Mouse (Mus musculus): ENCODE measurements around the gene Fggy. TPM values are rescaled to one million over a fixed set of nuclear protein-coding genes. Genes with fewer than 3 reads are reported as not detected.

Gene Fggy
- total RNA-seq, 2 experiments from 2014 or later, result 7.9 to 9.9 TPM

DNA sequence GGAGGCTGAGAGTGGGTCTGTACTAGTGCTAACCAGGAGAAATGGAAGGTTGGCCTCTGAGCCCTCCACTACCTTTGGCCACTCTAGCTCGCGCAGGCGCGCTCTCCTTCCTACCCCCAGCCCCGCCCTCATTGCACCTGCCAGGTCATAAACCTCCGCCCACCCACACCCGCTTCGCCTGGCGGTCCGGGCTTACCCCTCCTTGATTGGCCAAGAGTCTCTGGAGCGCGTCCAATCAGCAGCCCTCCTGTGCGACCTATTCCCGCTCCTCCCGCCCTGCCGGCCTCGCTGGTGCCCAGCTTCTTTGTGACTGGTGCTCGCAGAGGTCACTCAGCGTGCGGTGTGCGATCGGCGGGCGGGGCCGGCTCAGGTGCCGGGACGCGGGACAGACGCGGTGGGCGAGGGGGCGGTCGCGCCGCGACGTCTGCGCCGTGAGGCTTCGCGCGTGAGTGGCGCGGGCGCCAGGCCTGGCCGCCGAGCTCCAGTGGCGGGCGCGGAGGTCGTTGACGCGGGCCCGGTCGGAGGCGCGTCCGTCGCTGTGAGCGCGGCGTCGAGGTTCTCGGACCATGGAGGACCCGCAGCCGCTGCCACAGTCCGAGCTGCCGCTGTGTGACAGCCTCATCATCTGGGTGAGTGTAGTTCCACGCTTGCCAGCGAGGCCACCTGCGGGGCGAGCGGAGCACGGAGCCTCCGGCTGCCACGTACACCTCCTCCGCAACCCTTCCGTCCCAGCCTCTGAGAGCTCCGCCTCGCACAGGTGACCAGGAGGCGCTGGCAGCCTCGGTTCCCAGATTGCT lies 409.8 kb downstream of the Fggy start, which contains the start of gene Hook1:
TSS of gene Hook1 (plus strand) at position 313 of the 797 bp plus-strand sequence.
- DNase-seq (ENCODE audit: low spot score in 2 of 2), result peak; percentile 84 to 90

Measured in layer of hippocampus, postnatal 10 days (tissue).